Mouse (Mus musculus) E14TG2a.4 (cell line): ENCODE results near the gene Hccs.

ENCODE experiments used
- H3K27me3 ChIP-seq: 2 replicates; pipeline ENCODE4 v1.6.1; 2014; ENCODE audit warnings: low read length, control low read depth; ENCODE audit not compliant: insufficient read depth
- H3K36me3 ChIP-seq: 2 replicates; pipeline ENCODE4 v1.6.1; 2014; ENCODE audit warnings: low read length, control low read depth; ENCODE audit not compliant: insufficient read depth
- H3K4me1 ChIP-seq: replicated peaks from 2 replicates; pipeline ENCODE4 v1.6.1; 2014; ENCODE audit warnings: low read depth, low read length, control low read depth
- H3K4me3 ChIP-seq: replicated peaks from 2 replicates; pipeline ENCODE4 v1.5.1; 2014; ENCODE audit warnings: mild to moderate bottlenecking, low read length
- H3K9me3 ChIP-seq: 2 replicates; pipeline ENCODE4 v1.6.1; 2014; ENCODE audit warnings: low read length, control low read depth
- CTCF ChIP-seq: conservative IDR thresholded peaks from 2 replicates; pipeline ENCODE4 v1.5.1; 2014; ENCODE audit warnings: low read length
- NANOG ChIP-seq: IDR thresholded peaks from 2 replicates; pipeline ENCODE4 v1.6.1; 2014; ENCODE audit warnings: borderline replicate concordance, low read length, mixed read lengths
- POU5F1 ChIP-seq: IDR thresholded peaks from 2 replicates; pipeline ENCODE4 v1.6.1; 2014; ENCODE audit warnings: low read length, borderline replicate concordance

Hccs gene

GRCm38 (mm10) chrX:169308559-169308958 lies 11.6 kb downstream of the Hccs start:
- H3K9me3 ChIP-seq: no peaks in the 10 kb centered on the region
- H3K36me3 ChIP-seq: peaks cover 21% of the 10 kb centered on the region
- no peaks in the 10 kb centered on the region for H3K27me3 ChIP-seq
- TF ChIP-seq CTCF (no peak), NANOG (no peak)
- no peak overlapping the region for H3K4me3 ChIP-seq
- no peaks in the 10 kb centered on the region for H3K4me1 ChIP-seq

- Histone ChIP-seq H3K27me3 (no peaks in the 10 kb centered on the region), H3K9me3 (no peaks in the 10 kb centered on the region), H3K4me1 (no peaks in the 10 kb centered on the region; the same call in 1 of the 2 replicates), H3K36me3 (no peaks in the 10 kb centered on the region), H3K4me3 (no peak overlapping the region)
- TF ChIP-seq POU5F1 (no peak), CTCF (peak; percentile 44), NANOG (no peak)
Observed at GRCm38 (mm10) chrX:169303945-169304344, 16.2 kb downstream of the Hccs start.

- H3K9me3 ChIP-seq: no peaks in the 10 kb centered on the region
- H3K4me1 ChIP-seq: no peaks in the 10 kb centered on the region; the same call in 1 of the 2 replicates
- H3K27me3 ChIP-seq: no peaks in the 10 kb centered on the region
- no peak for TF ChIP-seq POU5F1
- peak overlapping the region; percentile 48 for H3K4me3 ChIP-seq
- no peaks in the 10 kb centered on the region for H3K36me3 ChIP-seq
Observed at GRCm38 (mm10) chrX:169302271-169303045, 17.7 kb downstream of the Hccs start.

GRCm38 (mm10) chrX:169299579-169299978 lies 20.6 kb downstream of the Hccs start:
- no peaks in the 10 kb centered on the region for H3K27me3 ChIP-seq

GRCm38 (mm10) chrX:169263433-169264172 lies 56.6 kb downstream of the Hccs start:
- no peaks in the 10 kb centered on the region for H3K27me3 ChIP-seq
- H3K4me3 ChIP-seq: no peak overlapping the region
- no peak for TF ChIP-seq CTCF
- TF ChIP-seq POU5F1: no peak
- TF ChIP-seq NANOG: no peak
- H3K9me3 ChIP-seq: no peaks in the 10 kb centered on the region
- H3K4me1 ChIP-seq: no peaks in the 10 kb centered on the region
- no peaks in the 10 kb centered on the region for H3K36me3 ChIP-seq

More at GRCm38 (mm10) chrX:169299579-169299978, 20.6 kb downstream of the Hccs start:
- Histone ChIP-seq H3K4me1 (no peaks in the 10 kb centered on the region; the same call in 1 of the 2 replicates), H3K9me3 (no peaks in the 10 kb centered on the region), H3K36me3 (no peaks in the 10 kb centered on the region), H3K4me3 (no peak overlapping the region)
- TF ChIP-seq NANOG: no peak

- no peaks in the 10 kb centered on the region for H3K4me1 ChIP-seq
- no peak overlapping the region for H3K4me3 ChIP-seq
- H3K36me3 ChIP-seq: no peaks in the 10 kb centered on the region
- H3K27me3 ChIP-seq: no peaks in the 10 kb centered on the region
- TF ChIP-seq CTCF (no peak), POU5F1 (no peak), NANOG (no peak)
- no peaks in the 10 kb centered on the region for H3K9me3 ChIP-seq
Observed at GRCm38 (mm10) chrX:169262212-169262611, 58.0 kb downstream of the Hccs start.

GRCm38 (mm10) chrX:169261034-169261433 lies 59.1 kb downstream of the Hccs start:
- Histone ChIP-seq H3K9me3 (no peaks in the 10 kb centered on the region), H3K36me3 (no peaks in the 10 kb centered on the region), H3K4me3 (no peak overlapping the region), H3K4me1 (no peaks in the 10 kb centered on the region), H3K27me3 (no peaks in the 10 kb centered on the region)
- no peak for TF ChIP-seq CTCF
- TF ChIP-seq POU5F1: no peak
- no peak for TF ChIP-seq NANOG

- Histone ChIP-seq H3K4me1 (no peaks in the 10 kb centered on the region), H3K27me3 (no peaks in the 10 kb centered on the region), H3K9me3 (no peaks in the 10 kb centered on the region), H3K36me3 (no peaks in the 10 kb centered on the region), H3K4me3 (no peak overlapping the region)
- no peak for TF ChIP-seq POU5F1
- TF ChIP-seq NANOG: no peak
- TF ChIP-seq CTCF: no peak
Observed at GRCm38 (mm10) chrX:169256741-169257140, 63.4 kb downstream of the Hccs start.
